Mouse (Mus musculus): ENCODE data around the gene Mtus2. TPM values are rescaled to one million over a fixed set of nuclear protein-coding genes. Genes with fewer than 3 reads are reported as not detected.
A peak's percentile ranks its signal among the peaks of the same experiment; 100 is the strongest.

Mtus2 gene
- polyA plus RNA-seq, 1 experiment from 2014 or later: 1.6 TPM

DNA sequence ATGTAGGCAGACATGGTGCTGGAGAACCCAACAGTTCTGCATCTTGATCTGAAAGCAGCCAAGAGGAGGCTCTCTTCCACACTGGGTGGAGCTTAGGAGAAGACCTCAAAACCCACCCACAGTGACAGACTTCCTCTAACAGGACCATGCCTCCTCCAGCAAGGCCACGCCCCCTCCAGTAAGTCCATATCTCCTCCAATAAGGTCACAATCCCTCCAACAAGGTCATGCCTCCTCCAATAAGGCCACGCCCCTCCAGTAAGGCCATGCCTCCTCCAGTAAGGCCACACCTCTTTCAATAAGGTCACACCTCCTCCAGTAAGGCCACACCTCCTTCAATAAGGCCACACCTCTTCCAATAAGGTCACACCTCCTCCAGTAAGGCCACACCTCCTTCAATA lies 288.3 kb downstream of the Mtus2 start:
- Histone ChIP-seq H3K9ac (replicated peaks) (no peak overlapping the region), H3K4me2 (ENCODE audit: low read depth, low read length) (no peak overlapping the region), H3K4me1 (ENCODE audit: insufficient read depth) (no peaks in the 10 kb centered on the region), H3K27me3 (ENCODE audit: insufficient read depth, low read length) (no peaks in the 10 kb centered on the region), H3K36me3 (replicated peaks; ENCODE audit: insufficient read depth, low read length) (no peaks in the 10 kb centered on the region), H3K27ac (ENCODE audit: low read depth) (no peak overlapping the region), H3K4me3 (ENCODE audit: low read depth, low read length) (no peak overlapping the region), H3K9me3 (ENCODE audit: low read length) (no peaks in the 10 kb centered on the region)
- DNase-seq: no peak
- WGBS (ENCODE audit: insufficient replicate concordance): 64% methylated on average over 2 of the region's 2 CpGs
- ATAC-seq: no peak
- TF ChIP-seq CTCF (IDR thresholded peaks at IDR 0.05; ENCODE audit: low read depth) (no peak), EP300 (IDR thresholded peaks at IDR 0.05; ENCODE audit: low read depth) (no peak)

DNA sequence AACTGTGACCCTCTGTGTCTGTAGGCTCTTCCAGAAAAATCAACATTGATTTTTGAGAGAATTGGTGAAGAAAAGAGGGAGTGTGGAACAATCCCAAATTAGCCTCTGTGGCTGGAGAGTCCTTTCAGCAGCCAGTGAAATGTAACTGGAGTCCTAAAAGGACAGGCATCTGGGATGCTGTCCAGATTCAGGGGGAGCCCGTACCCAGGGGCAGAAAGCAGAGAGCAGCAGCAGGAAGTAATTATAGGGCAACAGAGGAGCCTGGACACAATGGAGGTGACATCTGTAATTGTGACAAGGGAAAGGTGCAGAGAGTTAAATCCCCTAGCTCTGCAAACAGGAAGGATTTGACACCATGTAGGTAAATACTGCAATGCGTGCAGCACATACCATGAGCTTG lies 291.1 kb downstream of the Mtus2 start:
- Histone ChIP-seq H3K4me3 (ENCODE audit: low read depth, low read length) (no peak overlapping the region), H3K27ac (ENCODE audit: low read depth) (no peak overlapping the region), H3K9me3 (ENCODE audit: low read length) (no peaks in the 10 kb centered on the region), H3K4me2 (ENCODE audit: low read depth, low read length) (no peak overlapping the region), H3K9ac (replicated peaks) (no peak overlapping the region), H3K27me3 (ENCODE audit: insufficient read depth, low read length) (no peaks in the 10 kb centered on the region), H3K4me1 (ENCODE audit: insufficient read depth) (no peaks in the 10 kb centered on the region), H3K36me3 (replicated peaks; ENCODE audit: insufficient read depth, low read length) (no peaks in the 10 kb centered on the region)
- no peak for TF ChIP-seq EP300 (IDR thresholded peaks at IDR 0.05; ENCODE audit: low read depth)
- no peak for TF ChIP-seq CTCF (IDR thresholded peaks at IDR 0.05; ENCODE audit: low read depth)
- ATAC-seq: no peak
- no peak for DNase-seq
- WGBS (ENCODE audit: insufficient replicate concordance): 47% methylated on average over 2 of the region's 2 CpGs

DNA sequence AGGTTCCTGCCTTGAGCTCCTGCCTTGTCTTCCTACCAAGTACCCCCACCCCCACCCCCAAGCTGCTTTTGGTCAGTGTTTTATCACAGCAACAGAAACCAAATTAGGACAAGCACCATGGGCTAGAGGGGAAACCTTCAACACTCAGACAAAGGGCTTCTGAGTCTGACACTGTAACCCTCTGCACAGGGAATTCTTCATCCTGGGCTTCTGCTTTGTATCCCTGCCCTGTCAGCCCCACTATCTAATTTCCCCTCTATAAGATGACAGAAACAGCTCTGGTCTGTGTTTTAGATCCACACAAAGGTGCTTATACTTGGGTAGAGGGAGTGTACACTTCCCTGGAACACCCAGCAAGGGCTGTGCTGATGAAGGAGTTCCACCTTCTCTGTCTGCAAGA lies 294.7 kb downstream of the Mtus2 start:
- no peak for ATAC-seq

DNA sequence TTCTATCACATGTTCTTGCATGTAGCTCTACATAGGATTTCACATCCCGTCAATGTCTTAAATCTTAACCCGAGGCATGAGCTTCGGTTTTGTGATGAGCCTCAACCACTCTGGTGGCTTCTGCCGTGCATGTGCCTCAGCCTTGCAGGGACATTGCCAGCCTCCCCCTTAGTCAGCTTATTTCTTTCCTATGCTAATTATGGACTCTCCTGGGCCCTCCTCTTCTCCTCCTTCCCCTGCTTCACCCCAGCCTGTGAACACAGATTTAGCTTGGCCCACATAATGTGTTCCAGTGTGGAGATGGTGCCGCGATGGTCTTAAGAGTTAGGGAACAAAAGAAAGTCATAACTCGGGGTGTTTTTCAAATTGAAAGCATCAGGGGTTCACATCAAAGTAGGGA lies 304.9 kb downstream of the Mtus2 start:
- H3K36me3 ChIP-seq (replicated peaks; ENCODE audit: insufficient read depth, low read length): no peaks in the 10 kb centered on the region
- no peak overlapping the region for H3K4me3 ChIP-seq (ENCODE audit: low read depth, low read length)
- peaks cover 13% of the 10 kb centered on the region; the same call in 1 of the 2 replicates for H3K27me3 ChIP-seq (ENCODE audit: insufficient read depth, low read length)
- H3K27ac ChIP-seq (ENCODE audit: low read depth): no peak overlapping the region
- DNase-seq: no peak
- H3K9me3 ChIP-seq (ENCODE audit: low read length): peaks cover 4% of the 10 kb centered on the region; the same call in 1 of the 2 replicates
- no peak overlapping the region for H3K4me2 ChIP-seq (ENCODE audit: low read depth, low read length)
- no peak for ATAC-seq
- peaks cover 4% of the 10 kb centered on the region for H3K4me1 ChIP-seq (ENCODE audit: insufficient read depth)
- WGBS (ENCODE audit: insufficient replicate concordance): 79% methylated on average over 7 of the region's 7 CpGs
- TF ChIP-seq CTCF (IDR thresholded peaks at IDR 0.05; ENCODE audit: low read depth): no peak
- TF ChIP-seq EP300 (IDR thresholded peaks at IDR 0.05; ENCODE audit: low read depth): no peak
- no peak overlapping the region for H3K9ac ChIP-seq (replicated peaks)

More for the DNA sequence above, 294.7 kb downstream of the Mtus2 start:
- no peak overlapping the region for H3K4me3 ChIP-seq (ENCODE audit: low read depth, low read length)
- TF ChIP-seq CTCF (IDR thresholded peaks at IDR 0.05; ENCODE audit: low read depth): no peak
- no peak for TF ChIP-seq EP300 (IDR thresholded peaks at IDR 0.05; ENCODE audit: low read depth)
- H3K4me2 ChIP-seq (ENCODE audit: low read depth, low read length): no peak overlapping the region
- no peaks in the 10 kb centered on the region for H3K4me1 ChIP-seq (ENCODE audit: insufficient read depth)
- H3K27me3 ChIP-seq (ENCODE audit: insufficient read depth, low read length): no peaks in the 10 kb centered on the region
- H3K36me3 ChIP-seq (replicated peaks; ENCODE audit: insufficient read depth, low read length): no peaks in the 10 kb centered on the region
- no peak for DNase-seq
- no peaks in the 10 kb centered on the region for H3K9me3 ChIP-seq (ENCODE audit: low read length)
- H3K9ac ChIP-seq (replicated peaks): no peak overlapping the region
- H3K27ac ChIP-seq (ENCODE audit: low read depth): no peak overlapping the region

DNA sequence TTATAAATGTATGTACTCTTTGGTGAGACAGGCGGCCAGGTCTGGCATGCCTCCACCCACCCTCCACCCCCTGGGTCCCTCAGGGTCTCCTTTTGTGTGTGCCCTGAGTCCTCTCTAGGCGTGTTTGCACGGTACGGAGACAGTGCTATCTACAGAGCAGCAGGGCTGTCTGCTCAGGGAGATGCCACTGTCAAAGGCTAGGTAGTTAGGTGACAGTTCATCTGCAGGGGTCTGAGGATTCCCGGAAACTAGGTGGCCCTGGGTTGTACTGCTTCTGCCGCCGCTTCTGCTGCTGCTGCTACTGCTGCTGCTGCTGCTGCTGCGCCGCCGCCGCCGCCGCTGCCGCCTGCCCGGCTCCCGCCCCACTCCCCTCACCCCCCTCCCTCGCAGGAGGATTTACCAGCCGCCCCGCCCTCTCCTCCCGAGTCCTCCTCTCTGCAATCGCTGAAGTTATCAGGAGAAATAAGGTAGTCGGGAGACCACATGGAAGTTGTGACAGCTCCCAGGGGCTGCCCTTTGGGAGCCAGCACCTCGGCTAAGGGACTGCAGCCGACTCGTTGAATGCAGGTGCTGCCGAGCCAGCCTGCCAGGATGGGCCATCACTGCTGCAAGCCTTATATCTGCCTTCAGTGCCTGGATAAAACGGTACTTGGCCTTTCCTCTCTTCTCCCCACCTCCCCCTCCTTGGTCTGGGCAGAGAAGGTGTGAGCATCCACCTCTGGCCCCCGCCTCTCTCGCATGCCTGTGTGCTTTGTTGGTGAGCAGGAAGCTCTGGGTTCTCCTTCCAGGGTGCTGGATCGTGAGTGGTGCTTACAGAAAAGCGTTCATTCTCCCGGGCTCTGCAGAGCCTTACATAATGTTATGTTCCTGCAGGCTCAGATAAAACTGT lies 307.9 kb downstream of the Mtus2 start:
- no peak overlapping the region for H3K27ac ChIP-seq (ENCODE audit: low read depth)
- H3K4me2 ChIP-seq (ENCODE audit: low read depth, low read length): peak overlapping the region; percentile 63
- no peaks in the 10 kb centered on the region for H3K36me3 ChIP-seq (replicated peaks; ENCODE audit: insufficient read depth, low read length)
- peaks cover 4% of the 10 kb centered on the region; the same call in 1 of the 2 replicates for H3K9me3 ChIP-seq (ENCODE audit: low read length)
- DNase-seq: peak; percentile 15
- ATAC-seq: no peak
- TF ChIP-seq CTCF (IDR thresholded peaks at IDR 0.05; ENCODE audit: low read depth) (no peak), EP300 (IDR thresholded peaks at IDR 0.05; ENCODE audit: low read depth) (no peak)
- peak overlapping the region; percentile 20 for H3K4me3 ChIP-seq (ENCODE audit: low read depth, low read length)
- 1% methylated on average over 31 of the region's 32 CpGs for WGBS (ENCODE audit: insufficient replicate concordance)
- H3K4me1 ChIP-seq (ENCODE audit: insufficient read depth): peaks cover 4% of the 10 kb centered on the region
- peaks cover 13% of the 10 kb centered on the region; the same call in 1 of the 2 replicates for H3K27me3 ChIP-seq (ENCODE audit: insufficient read depth, low read length)
- no peak overlapping the region for H3K9ac ChIP-seq (replicated peaks)

DNA sequence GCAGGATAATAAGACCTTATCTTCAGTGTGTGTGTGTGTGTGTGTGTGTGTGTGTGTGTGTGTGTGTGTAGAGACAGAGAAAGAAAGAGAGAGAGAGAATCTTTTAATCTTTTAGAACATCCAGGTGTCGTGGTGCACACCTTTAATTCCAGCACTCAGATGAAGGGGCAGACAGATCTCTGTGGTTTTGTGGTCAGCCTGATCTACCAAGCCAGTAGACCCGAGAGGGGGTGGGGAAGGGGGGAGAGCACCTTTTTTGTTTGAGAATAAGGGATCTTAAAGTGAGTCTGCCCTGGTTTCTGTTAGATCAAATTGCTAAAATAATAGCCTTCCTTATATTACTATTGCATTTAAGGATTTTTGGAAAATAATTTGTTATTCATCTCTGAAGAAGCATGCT lies 309.7 kb downstream of the Mtus2 start:
- peaks cover 4% of the 10 kb centered on the region for H3K4me1 ChIP-seq (ENCODE audit: insufficient read depth)
- no peak for TF ChIP-seq CTCF (IDR thresholded peaks at IDR 0.05; ENCODE audit: low read depth)
- no peak for TF ChIP-seq EP300 (IDR thresholded peaks at IDR 0.05; ENCODE audit: low read depth)
- no peak overlapping the region for H3K9ac ChIP-seq (replicated peaks)
- H3K9me3 ChIP-seq (ENCODE audit: low read length): peaks cover 4% of the 10 kb centered on the region; the same call in 1 of the 2 replicates
- H3K27me3 ChIP-seq (ENCODE audit: insufficient read depth, low read length): peaks cover 13% of the 10 kb centered on the region; the same call in 1 of the 2 replicates
- no peak for ATAC-seq
- 31% methylated on average over 2 of the region's 2 CpGs for WGBS (ENCODE audit: insufficient replicate concordance)
- H3K36me3 ChIP-seq (replicated peaks; ENCODE audit: insufficient read depth, low read length): no peaks in the 10 kb centered on the region
- H3K4me3 ChIP-seq (ENCODE audit: low read depth, low read length): no peak overlapping the region
- no peak overlapping the region for H3K4me2 ChIP-seq (ENCODE audit: low read depth, low read length)
- no peak for DNase-seq
- no peak overlapping the region for H3K27ac ChIP-seq (ENCODE audit: low read depth)

Measured in liver, postnatal 0 days (tissue).